Mouse (Mus musculus) bone marrow macrophage, adult 2 months (primary cell): Measurements from ENCODE around the gene Rasal1.

Source experiments
- CTCF ChIP-seq: IDR thresholded peaks from 2 replicates; pipeline ENCODE4 v1.5.1; 2012; ENCODE audit warnings: low read depth, mild to moderate bottlenecking, low read length, moderate library complexity
- POLR2A ChIP-seq: IDR thresholded peaks from 2 replicates; pipeline ENCODE4 v1.6.1; 2012; ENCODE audit warnings: mild to moderate bottlenecking, low read depth, low read length, borderline replicate concordance

DNA sequence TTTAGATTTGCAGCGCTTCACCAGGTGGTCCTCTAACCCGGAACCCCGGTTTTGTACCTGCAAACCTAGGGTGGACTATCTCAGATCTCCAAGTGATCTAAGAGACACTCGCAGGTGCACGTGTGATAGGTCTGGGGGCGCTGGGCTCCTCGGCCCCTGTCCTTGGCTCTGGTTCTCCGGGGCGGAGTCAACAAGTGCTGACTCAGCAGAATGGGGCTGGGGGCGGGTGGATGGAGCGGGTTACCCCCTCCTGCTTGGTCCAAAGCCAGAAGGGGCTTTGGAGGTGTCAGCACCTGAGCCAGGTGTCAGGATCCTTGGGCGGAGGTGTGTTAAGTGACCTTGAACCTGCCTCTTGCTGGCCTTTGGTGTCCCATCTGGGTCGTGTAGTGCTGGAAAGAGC, 1.3 kb downstream of the Rasal1 start:
- TF ChIP-seq CTCF (no peak), POLR2A (no peak)
